Mouse (Mus musculus) liver, adult 2 months (tissue): Measurements from ENCODE around the gene Sp2.

ENCODE experiments used
- CTCF ChIP-seq: fragments of 200-500 bp; IDR thresholded peaks from 2 replicates; pipeline ENCODE4 v1.5.1; 2011; ENCODE audit warnings: low read depth, low read length, control low read depth
- POLR2A ChIP-seq: fragments of 200-500 bp; IDR thresholded peaks from 2 replicates; pipeline ENCODE4 v1.6.1; 2011; ENCODE audit warnings: low read length, control low read depth; ENCODE audit not compliant: insufficient read depth; ENCODE audit errors: extremely low read depth

GRCm38 (mm10) chr11:97021873-97022484, 39.2 kb upstream of the Sp2 start:
- TF ChIP-seq CTCF (peak; percentile 83), POLR2A (no peak)
